14 mouse cellular contexts compared by ENCODE assay signal in the genomic region with DNA sequence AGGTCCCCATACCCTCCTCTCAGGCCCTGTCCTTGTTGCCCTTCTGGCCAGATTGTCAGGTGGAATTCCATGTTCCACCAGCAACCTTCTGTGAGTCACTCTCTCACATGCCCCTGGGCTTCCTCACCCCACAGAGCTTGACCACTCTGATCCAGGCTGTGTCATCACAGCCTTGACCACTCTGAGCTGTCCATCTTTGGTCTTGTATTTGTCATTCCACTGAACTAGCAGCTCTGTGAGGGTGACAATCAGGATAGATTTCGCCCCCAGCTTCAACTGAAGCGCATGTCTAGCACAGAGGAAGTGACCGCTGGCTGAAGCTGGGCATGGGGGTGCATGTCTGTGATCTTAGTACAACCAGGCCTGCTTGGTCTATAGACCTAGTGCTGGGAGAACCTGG.
"Had no signal": no experiment of that assay in that cellular context is flagged by ENCODE, and none has a peak within 500 bp of the region (broad histone marks: within the 10 kb centered on the region; RNA-seq: fewer than 3 reads in every experiment).

No protein-coding gene starts in this region.

- DNase-seq: kidney, postnatal 14 days; kidney, postnatal 4 days; left cerebral cortex, postnatal 4 days; lung, adult 2 months; lung, postnatal 14 days; lung, postnatal 4 days; midbrain, embryonic 14.5 days; thymus, adult 18-20 months; thymus, postnatal 36 days had no signal

- H3K9ac ChIP-seq: limb, embryonic 12.5 days; limb, embryonic 15.5 days; liver, embryonic 12.5 days; liver, embryonic 15.5 days had no signal

- H3K9me3 ChIP-seq: limb, embryonic 12.5 days; limb, embryonic 15.5 days; liver, embryonic 12.5 days; liver, embryonic 15.5 days had no signal

- ATAC-seq: liver, embryonic 12.5 days had no signal

- H3K27ac ChIP-seq: limb, embryonic 12.5 days; limb, embryonic 15.5 days; liver, embryonic 12.5 days; liver, embryonic 15.5 days had no signal

- H3K4me3 ChIP-seq: limb, embryonic 12.5 days; limb, embryonic 15.5 days; liver, embryonic 15.5 days had no signal

- H3K27me3 ChIP-seq: limb, embryonic 12.5 days; limb, embryonic 15.5 days; liver, embryonic 12.5 days; liver, embryonic 15.5 days had no signal

- H3K4me2 ChIP-seq: limb, embryonic 12.5 days; limb, embryonic 15.5 days; liver, embryonic 12.5 days; midbrain, embryonic 11.5 days had no signal
